Mouse (Mus musculus): ENCODE results near the gene Dnmt3b.

DNA sequence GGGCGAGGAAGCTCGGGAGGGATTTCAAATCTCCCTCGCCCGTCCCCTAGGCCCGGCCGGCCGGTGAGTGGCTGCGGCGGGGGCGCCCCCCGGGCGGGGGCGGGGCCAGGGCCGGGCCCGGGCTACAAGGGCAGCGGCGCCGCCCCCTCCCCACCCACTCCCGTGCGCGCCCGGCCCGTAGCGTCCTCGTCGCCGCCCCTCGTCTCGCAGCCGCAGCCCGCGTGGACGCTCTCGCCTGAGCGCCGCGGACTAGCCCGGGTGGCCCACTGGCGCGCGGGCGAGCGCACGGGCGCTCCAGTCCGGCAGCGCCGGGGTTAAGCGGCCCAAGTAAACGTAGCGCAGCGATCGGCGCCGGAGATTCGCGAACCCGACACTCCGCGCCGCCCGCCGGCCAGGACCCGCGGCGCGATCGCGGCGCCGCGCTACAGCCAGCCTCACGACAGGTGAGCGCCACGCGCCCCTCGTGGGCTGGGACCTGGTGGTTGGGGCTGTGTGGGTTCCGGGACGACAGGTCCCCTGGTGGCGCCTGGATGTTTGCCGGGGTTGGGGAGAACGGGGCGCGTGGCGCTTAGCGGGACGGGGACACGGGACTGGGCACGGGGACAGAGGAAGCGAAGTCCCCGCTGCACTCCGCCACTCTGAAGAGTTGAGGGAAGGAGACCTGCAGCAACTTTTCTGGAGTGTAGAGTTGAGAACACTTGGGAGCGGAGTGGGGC, at the start of gene Dnmt3b:
- TF ChIP-seq CTCF (IDR thresholded peaks at IDR 0.05 in 2 of 3, conservative IDR thresholded peaks at IDR 0.05 in 1 of 3; ENCODE audit: control insufficient read depth in 1 of 3, insufficient read depth in 1 of 3, low read depth in 2 of 3, low read length in 3 of 3, poor library complexity in 1 of 3, severe bottlenecking in 1 of 3) (no peak), RAD21 (IDR thresholded peaks at IDR 0.05; ENCODE audit: low read depth, low read length) (no peak)

All from MEL (cell line).